Mouse (Mus musculus) neural tube, embryonic 12.5 days (tissue): ENCODE measurements around the gene Ncdn. TPM values are rescaled to one million over a fixed set of nuclear protein-coding genes. Genes with fewer than 3 reads are reported as not detected.

ENCODE experiments used
- ATAC-seq: fragments of 200-750 bp; cut with Nextera tagmentation; 2 replicates; pipeline ENCODE4 v1.8.0; 2017; ENCODE audit warnings: low read depth, mild to moderate bottlenecking, moderate TSS enrichment, moderate library complexity; ENCODE audit not compliant: low FRiP score
- H3K27ac ChIP-seq: fragments of 300-500 bp; sonication (generic); 2 replicates; pipeline ENCODE4 v1.5.1; 2016
- H3K27me3 ChIP-seq: fragments of 300-500 bp; sonication (generic); replicated peaks from 2 replicates; pipeline ENCODE4 v1.6.1; 2016; ENCODE audit warnings: mild to moderate bottlenecking
- H3K36me3 ChIP-seq: fragments of 300-500 bp; sonication (generic); 2 replicates; pipeline ENCODE4 v1.6.1; 2016; ENCODE audit warnings: mild to moderate bottlenecking
- H3K4me1 ChIP-seq: fragments of 300-500 bp; sonication (generic); 2 replicates; pipeline ENCODE4 v1.6.1; 2016
- H3K4me2 ChIP-seq: fragments of 300-500 bp; sonication (generic); replicated peaks from 2 replicates; pipeline ENCODE4 v1.6.1; 2016; ENCODE audit warnings: mild to moderate bottlenecking
- H3K4me3 ChIP-seq: fragments of 300-500 bp; sonication (generic); 2 replicates; pipeline ENCODE4 v1.5.1; 2016
- H3K9ac ChIP-seq: fragments of 300-500 bp; sonication (generic); 2 replicates; pipeline ENCODE4 v1.6.1; 2016; ENCODE audit warnings: mild to moderate bottlenecking
- H3K9me3 ChIP-seq: fragments of 300-500 bp; sonication (generic); 2 replicates; pipeline ENCODE4 v1.6.1; 2016; ENCODE audit warnings: mild to moderate bottlenecking
- WGBS: fragments of 180-500 bp; shearing (Covaris S2); methylation state at CpG from one replicate; pipeline ENCODE4 v1.1.7; 2016; 5-methylcytosine and 5-hydroxymethylcytosine counted together
- polyA plus RNA-seq: library from polyadenylated mRNA; unstranded; fragments of >200 nt; fragmentation: Nextera tagmentation; extraction: Ambion mirVana; gene quantifications from 2 replicates; pipeline ENCODE4 v1.2.1, GENCODE M21; 2016

Ncdn gene
- polyA plus RNA-seq: 60.5 and 64.8 TPM in 2 replicates

DNA sequence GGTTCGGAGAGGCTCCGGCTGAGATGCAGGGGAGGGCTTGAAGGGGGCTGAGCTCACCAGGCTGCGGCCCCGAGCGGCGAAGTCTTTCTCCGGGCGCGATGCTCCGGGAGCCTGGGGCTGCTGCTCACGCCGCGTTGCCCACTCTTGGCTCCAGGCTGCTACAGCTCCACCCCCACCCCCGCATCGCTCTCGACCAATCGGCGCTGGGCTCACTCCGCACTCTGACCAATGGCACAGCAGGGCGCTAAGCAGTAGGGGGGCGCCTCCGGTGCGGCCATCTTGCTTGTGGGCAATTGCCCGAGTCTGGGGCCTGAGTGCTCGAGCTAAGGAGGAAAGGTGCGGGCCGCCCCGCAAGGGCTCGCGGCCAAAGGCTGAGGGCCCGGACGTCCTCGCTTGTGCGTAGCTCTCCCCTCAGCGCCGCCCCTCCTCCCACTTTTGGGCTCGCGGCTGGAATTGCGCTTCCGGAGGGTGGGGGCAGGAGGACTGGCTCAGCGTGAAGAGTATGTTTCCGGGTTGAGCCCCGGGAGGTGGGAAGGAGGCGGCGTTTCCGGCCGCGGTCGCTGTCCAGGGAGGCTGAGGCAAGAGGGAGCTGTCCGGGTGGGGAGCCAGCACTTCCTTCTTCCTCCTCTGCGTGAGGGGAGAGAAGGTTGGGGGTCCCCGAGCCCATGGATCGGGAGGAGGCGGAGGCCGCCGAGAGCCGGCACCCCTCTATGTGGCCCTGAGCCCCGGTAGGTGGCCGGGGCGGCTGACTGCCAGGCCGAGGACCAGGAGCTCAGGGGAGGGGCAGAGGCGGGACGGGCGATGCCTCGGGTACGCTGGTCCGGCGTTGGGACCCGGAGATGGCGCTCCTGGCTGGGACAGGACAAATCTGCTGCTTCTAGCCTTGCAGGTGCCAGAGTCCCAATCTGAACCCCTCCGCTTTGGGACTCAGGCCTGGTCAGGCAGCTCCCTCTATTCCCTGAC lies at the start of gene Ncdn, which contains the start of gene AU040320:
Gene Ncdn (minus strand): TSS at position 171 of the 963 bp plus-strand sequence.
Gene AU040320 (plus strand): TSS at position 277 of the 963 bp plus-strand sequence.
- Histone ChIP-seq H3K36me3 (peaks cover 29% of the 10 kb centered on the region), H3K27ac (peak within 1 kb of the TSS; percentile 89), H3K4me1 (peaks cover 46% of the 10 kb centered on the region), H3K27me3 (no peaks in the 10 kb centered on the region), H3K9ac (peak within 1 kb of the TSS; percentile 85), H3K4me3 (peak within 1 kb of the TSS; percentile 89), H3K9me3 (no peaks in the 10 kb centered on the region), H3K4me2 (peak within 1 kb of the TSS; percentile 84)
- WGBS: under 1% methylated on average over 68 of the region's 71 CpGs
- ATAC-seq: peak; percentile 97

- Histone ChIP-seq H3K4me1 (0 out of 2 replicates have a peak, but pooled peaks cover 4% of the 10 kb centered on the region), H3K27me3 (no peaks in the 10 kb centered on the region), H3K27ac (no peak overlapping the region), H3K36me3 (0 out of 2 replicates have a peak, but pooled peaks cover 5% of the 10 kb centered on the region), H3K4me2 (no peak overlapping the region), H3K9ac (no peak overlapping the region), H3K4me3 (no peak overlapping the region), H3K9me3 (no peaks in the 10 kb centered on the region)
- WGBS: 92% methylated on average over 8 of the region's 8 CpGs
- ATAC-seq: no peak
Observed at GRCm38 (mm10) chr4:126802174-126802573, 48.9 kb upstream of the Ncdn start.

DNA sequence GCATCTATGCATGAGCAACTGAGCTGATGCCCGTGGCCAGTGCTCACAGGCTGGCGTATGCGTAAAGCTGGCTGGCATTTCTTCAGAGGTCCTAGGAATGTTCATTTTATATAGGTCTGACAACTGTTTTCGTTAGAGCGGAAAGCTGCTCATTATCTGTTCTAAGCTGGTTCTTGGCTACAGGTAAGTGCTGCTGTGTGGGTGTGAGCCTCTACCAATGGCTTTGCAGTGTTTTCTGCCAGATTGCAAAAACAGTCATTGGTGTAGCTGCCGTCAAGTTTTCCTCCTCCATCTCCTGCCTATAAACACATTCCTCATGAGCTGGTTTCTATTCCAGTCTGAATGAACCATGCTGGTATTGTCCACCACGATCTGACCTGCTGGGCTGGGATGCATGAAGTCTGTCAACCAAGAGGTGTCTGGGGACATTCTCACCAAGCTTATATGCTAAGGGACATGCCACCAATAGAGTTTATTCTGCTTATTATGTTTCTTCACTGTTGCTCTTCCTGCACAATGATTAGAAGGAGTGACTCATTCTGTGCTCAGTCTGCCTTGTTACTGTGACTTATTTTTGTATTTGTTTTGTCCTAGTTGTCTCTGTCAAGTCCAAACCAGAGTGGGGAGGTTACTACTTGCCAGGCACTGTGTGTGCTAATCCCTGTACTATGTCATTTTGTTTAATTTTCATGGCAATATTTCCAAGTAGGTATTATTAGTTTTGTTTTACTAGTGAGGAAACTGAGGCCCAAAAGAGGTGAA lies 39.3 kb upstream of the Ncdn start:
- Histone ChIP-seq H3K9me3 (no peaks in the 10 kb centered on the region), H3K4me2 (no peak overlapping the region), H3K27ac (no peak overlapping the region), H3K36me3 (peaks cover 37% of the 10 kb centered on the region), H3K4me3 (no peak overlapping the region), H3K9ac (no peak overlapping the region), H3K27me3 (no peaks in the 10 kb centered on the region), H3K4me1 (no peaks in the 10 kb centered on the region)
- ATAC-seq: no peak
- WGBS: 92% methylated on average over 7 of the region's 7 CpGs

GRCm38 (mm10) chr4:126782996-126783395 lies 29.8 kb upstream of the Ncdn start:
- Histone ChIP-seq H3K27ac (no peak overlapping the region), H3K27me3 (no peaks in the 10 kb centered on the region), H3K4me2 (no peak overlapping the region), H3K4me3 (no peak overlapping the region), H3K36me3 (no peaks in the 10 kb centered on the region), H3K9me3 (no peaks in the 10 kb centered on the region), H3K4me1 (peaks cover 28% of the 10 kb centered on the region), H3K9ac (no peak overlapping the region)
- no peak for ATAC-seq
- 81% methylated on average over 8 of the region's 8 CpGs for WGBS

DNA sequence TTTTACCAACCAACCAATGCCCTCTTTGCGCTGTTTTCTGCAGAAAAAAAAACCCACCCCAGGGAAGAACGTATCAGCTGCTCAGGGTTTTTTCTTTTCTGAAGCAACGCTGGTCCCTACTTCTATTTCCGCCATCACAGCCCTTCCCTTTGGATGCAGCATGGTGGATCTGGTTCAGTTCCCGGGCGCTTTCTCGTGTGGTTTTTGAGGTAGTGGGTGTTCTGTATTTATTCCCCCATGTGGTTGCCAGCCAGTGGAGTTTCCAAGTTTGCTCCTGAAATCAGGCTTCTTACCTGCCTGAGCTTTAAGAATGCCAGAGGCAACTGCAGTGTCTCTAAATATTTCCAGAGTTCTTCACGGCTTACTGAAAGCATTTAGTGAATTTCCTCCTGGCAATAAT lies 29.3 kb upstream of the Ncdn start:
- no peaks in the 10 kb centered on the region for H3K36me3 ChIP-seq
- WGBS: 89% methylated on average over 8 of the region's 8 CpGs

GRCm38 (mm10) chr4:126781871-126782270 lies 28.6 kb upstream of the Ncdn start:
- ATAC-seq: no peak
- H3K4me1 ChIP-seq: peaks cover 38% of the 10 kb centered on the region
- H3K27ac ChIP-seq: no peak overlapping the region
- no peak overlapping the region for H3K4me2 ChIP-seq
- no peaks in the 10 kb centered on the region for H3K27me3 ChIP-seq
- H3K36me3 ChIP-seq: no peaks in the 10 kb centered on the region
- 51% methylated on average over 3 of the region's 3 CpGs for WGBS
- no peak overlapping the region for H3K9ac ChIP-seq
- H3K9me3 ChIP-seq: no peaks in the 10 kb centered on the region
- no peak overlapping the region for H3K4me3 ChIP-seq

More for the DNA sequence above, 29.3 kb upstream of the Ncdn start:
- Histone ChIP-seq H3K4me2 (no peak overlapping the region), H3K4me1 (peaks cover 31% of the 10 kb centered on the region), H3K4me3 (no peak overlapping the region), H3K27me3 (no peaks in the 10 kb centered on the region), H3K9me3 (no peaks in the 10 kb centered on the region), H3K9ac (no peak overlapping the region), H3K27ac (no peak overlapping the region)
- ATAC-seq: no peak

DNA sequence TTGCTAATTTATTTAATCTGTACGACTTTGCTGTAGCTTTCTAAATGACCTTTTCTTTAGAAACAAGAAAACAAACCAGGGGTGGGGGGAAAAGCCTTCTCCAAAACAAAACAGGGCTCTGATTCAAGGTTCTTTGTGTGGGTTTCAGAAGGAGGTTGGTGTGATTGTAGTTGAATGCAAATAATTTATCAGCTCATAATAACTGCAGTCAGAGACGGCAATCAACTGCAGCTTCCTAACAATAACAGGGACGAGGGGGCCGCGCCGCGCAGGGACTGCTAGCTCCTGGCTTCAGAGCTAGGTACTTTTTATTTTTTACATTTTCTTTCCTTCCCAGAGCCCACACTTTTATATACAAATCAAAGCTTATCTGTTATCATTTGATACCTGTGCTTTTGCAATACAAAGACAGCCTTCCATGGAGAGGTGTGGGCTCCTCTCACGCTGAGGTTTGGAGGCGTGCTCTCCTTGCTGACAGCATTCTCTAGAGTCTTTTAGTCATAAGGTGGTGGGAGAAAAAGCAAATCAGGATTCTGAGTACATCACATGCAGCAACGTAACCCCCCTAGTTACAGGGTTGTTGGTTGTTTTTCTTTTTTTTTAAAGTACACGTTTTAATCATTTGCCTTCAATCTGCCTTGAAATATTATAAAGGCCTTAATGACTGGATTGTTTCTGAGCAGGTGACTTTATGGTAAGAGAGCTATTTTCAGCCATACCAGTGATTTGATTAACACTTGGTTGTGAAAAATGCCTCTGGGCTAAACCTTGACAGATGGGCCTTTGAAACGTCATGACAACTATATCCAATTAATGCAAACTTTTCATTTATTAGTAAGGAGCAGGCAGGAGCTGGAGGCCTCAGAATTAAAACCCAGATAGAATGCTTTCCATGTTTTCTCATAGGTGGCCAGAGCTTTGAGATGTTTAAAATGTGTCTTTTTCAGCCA lies 26.9 kb upstream of the Ncdn start:
- H3K36me3 ChIP-seq: no peaks in the 10 kb centered on the region
- no peak for ATAC-seq
- H3K4me2 ChIP-seq: peak overlapping the region; percentile 40
- H3K9ac ChIP-seq: no peak overlapping the region
- peaks cover 38% of the 10 kb centered on the region for H3K4me1 ChIP-seq
- no peak overlapping the region for H3K4me3 ChIP-seq
- H3K9me3 ChIP-seq: no peaks in the 10 kb centered on the region
- 33% methylated on average over 12 of the region's 12 CpGs for WGBS
- H3K27ac ChIP-seq: 0 out of 2 replicates have a peak overlapping the region, but pooled peaks have one; percentile 9
- H3K27me3 ChIP-seq: no peaks in the 10 kb centered on the region

- H3K9ac ChIP-seq: 0 out of 2 replicates have a peak overlapping the region, but pooled peaks have one; percentile 29
- no peak overlapping the region for H3K4me3 ChIP-seq
- peak overlapping the region; percentile 40 for H3K4me2 ChIP-seq
- no peak; the same call in 1 of the 2 replicates for ATAC-seq
- H3K4me1 ChIP-seq: peaks cover 38% of the 10 kb centered on the region
- no peak overlapping the region for H3K27ac ChIP-seq
- no peaks in the 10 kb centered on the region for H3K9me3 ChIP-seq
- no peaks in the 10 kb centered on the region for H3K36me3 ChIP-seq
- WGBS: 24% methylated on average over 8 of the region's 8 CpGs
- H3K27me3 ChIP-seq: no peaks in the 10 kb centered on the region
Observed at GRCm38 (mm10) chr4:126779148-126779581, 25.9 kb upstream of the Ncdn start.

- no peaks in the 10 kb centered on the region for H3K9me3 ChIP-seq
- H3K36me3 ChIP-seq: peaks cover 8% of the 10 kb centered on the region; the same call in 1 of the 2 replicates
- no peak for ATAC-seq
- WGBS: 74% methylated on average over 1 of the region's 1 CpGs
- H3K9ac ChIP-seq: no peak overlapping the region
- H3K4me1 ChIP-seq: peaks cover 21% of the 10 kb centered on the region
- no peak overlapping the region for H3K27ac ChIP-seq
- H3K4me2 ChIP-seq: no peak overlapping the region
- no peaks in the 10 kb centered on the region for H3K27me3 ChIP-seq
- no peak overlapping the region for H3K4me3 ChIP-seq
Observed at GRCm38 (mm10) chr4:126775182-126775581, 21.9 kb upstream of the Ncdn start.

- Histone ChIP-seq H3K36me3 (peaks cover 13% of the 10 kb centered on the region; the same call in 1 of the 2 replicates), H3K9ac (no peak overlapping the region), H3K27ac (no peak overlapping the region), H3K4me1 (peaks cover 10% of the 10 kb centered on the region; the same call in 1 of the 2 replicates), H3K4me2 (no peak overlapping the region), H3K9me3 (no peaks in the 10 kb centered on the region), H3K4me3 (no peak overlapping the region), H3K27me3 (no peaks in the 10 kb centered on the region)
- ATAC-seq: no peak
- 94% methylated on average over 6 of the region's 6 CpGs for WGBS
Observed at GRCm38 (mm10) chr4:126773871-126774270, 20.6 kb upstream of the Ncdn start.

DNA sequence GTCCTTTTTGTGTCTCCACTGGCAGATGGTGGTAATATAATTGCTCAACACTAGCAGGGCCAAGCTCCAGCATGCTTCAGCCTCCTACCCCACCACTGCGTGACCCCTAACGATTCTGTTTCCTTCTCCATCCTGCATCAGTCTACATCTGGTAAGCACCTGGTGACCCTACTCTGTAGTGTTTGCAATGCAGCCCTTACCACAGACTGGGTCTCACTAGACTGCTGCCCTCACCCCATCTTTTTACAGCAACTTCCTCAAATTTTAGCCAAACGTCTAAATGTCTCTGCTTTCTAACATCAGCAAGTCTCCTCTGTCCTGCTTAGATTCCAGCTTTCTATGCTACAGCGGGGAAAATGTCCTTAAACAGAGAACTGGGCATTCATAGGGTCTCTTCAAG lies 17.6 kb upstream of the Ncdn start:
- H3K9me3 ChIP-seq: no peaks in the 10 kb centered on the region
- H3K36me3 ChIP-seq: peaks cover 17% of the 10 kb centered on the region; the same call in 1 of the 2 replicates
- WGBS: 89% methylated on average over 4 of the region's 4 CpGs
- no peak overlapping the region for H3K4me3 ChIP-seq
- H3K27me3 ChIP-seq: no peaks in the 10 kb centered on the region
- no peak overlapping the region for H3K9ac ChIP-seq
- no peak overlapping the region for H3K4me2 ChIP-seq
- ATAC-seq: no peak
- H3K4me1 ChIP-seq: no peaks in the 10 kb centered on the region
- H3K27ac ChIP-seq: no peak overlapping the region
